Mouse (Mus musculus) embryonic facial prominence, embryonic 14.5 days (tissue): Measurements from ENCODE around the gene Cask. TPM values are rescaled to one million over a fixed set of nuclear protein-coding genes. Genes with fewer than 3 reads are reported as not detected.

Source experiments
- ATAC-seq: fragments of 200-750 bp; cut with Nextera tagmentation; 2 replicates; pipeline ENCODE4 v1.8.0; 2017; ENCODE audit warnings: low read depth, moderate number of reproducible peaks, moderate TSS enrichment
- DNase-seq: peaks from one replicate; pipeline ENCODE4 v3.0.0-alpha.2; 2015; ENCODE audit warnings: low spot score
- H3K27ac ChIP-seq: fragments of 300-500 bp; sonication (generic); replicated peaks from 2 replicates; pipeline ENCODE4 v1.5.1; 2014; ENCODE audit warnings: low read depth, mild to moderate bottlenecking, low read length, moderate library complexity
- H3K27me3 ChIP-seq: fragments of 300-500 bp; sonication (generic); replicated peaks from 2 replicates; pipeline ENCODE4 v1.6.1; 2014; ENCODE audit warnings: low read length; ENCODE audit not compliant: control insufficient read depth, insufficient read depth
- H3K36me3 ChIP-seq: fragments of 300-500 bp; sonication (generic); 2 replicates; pipeline ENCODE4 v1.6.1; 2014; ENCODE audit warnings: low read length, mixed read lengths; ENCODE audit not compliant: control insufficient read depth, insufficient read depth
- H3K4me1 ChIP-seq: fragments of 300-500 bp; sonication (generic); 2 replicates; pipeline ENCODE4 v1.6.1; 2014; ENCODE audit warnings: antibody characterized with exemption, low read length; ENCODE audit not compliant: control insufficient read depth, insufficient read depth
- H3K4me2 ChIP-seq: fragments of 300-500 bp; sonication (generic); 2 replicates; pipeline ENCODE4 v1.6.1; 2014; ENCODE audit warnings: low read depth, mild to moderate bottlenecking, low read length, moderate library complexity, mixed read lengths
- H3K4me3 ChIP-seq: fragments of 300-500 bp; sonication (generic); 2 replicates; pipeline ENCODE4 v1.5.1; 2014; ENCODE audit warnings: low read depth, mild to moderate bottlenecking, low read length
- H3K9ac ChIP-seq: fragments of 300-500 bp; sonication (generic); 2 replicates; pipeline ENCODE4 v1.6.1; 2014; ENCODE audit warnings: low read depth, mild to moderate bottlenecking, low read length, moderate library complexity, mixed read lengths
- H3K9me3 ChIP-seq: fragments of 300-500 bp; sonication (generic); 2 replicates; pipeline ENCODE4 v1.6.1; 2016; ENCODE audit warnings: low read length; ENCODE audit not compliant: control insufficient read depth
- WGBS: fragments of 180-500 bp; shearing (Covaris S2); extraction: QIAGEN DNeasy Blood & Tissue Kit; methylation state at CpG from one replicate; pipeline ENCODE4 v1.1.7; 2014; 5-methylcytosine and 5-hydroxymethylcytosine counted together
- polyA plus RNA-seq: library from polyadenylated mRNA; unstranded; fragments of >200 nt; fragmentation: Nextera tagmentation; extraction: Ambion mirVana; gene quantifications from 2 replicates; pipeline ENCODE4 v1.2.1, GENCODE M21; 2014

Gene Cask
- 19.3 and 20.1 TPM in 2 replicates for polyA plus RNA-seq

GRCm38 (mm10) chrX:13851285-13851684 is at the start of gene Cask:
Gene Cask (minus strand): TSS chrX:13851367.
- Histone ChIP-seq H3K27ac (no peak within 1 kb of the TSS), H3K36me3 (no peaks in the 10 kb centered on the region), H3K4me1 (no peaks in the 10 kb centered on the region), H3K4me2 (no peak within 1 kb of the TSS), H3K27me3 (no peaks in the 10 kb centered on the region), H3K4me3 (no peak within 1 kb of the TSS), H3K9me3 (no peaks in the 10 kb centered on the region), H3K9ac (no peak within 1 kb of the TSS)
- DNase-seq: peak; percentile 13
- no peak for ATAC-seq
- 39% methylated on average over 4 of the region's 4 CpGs for WGBS

DNA sequence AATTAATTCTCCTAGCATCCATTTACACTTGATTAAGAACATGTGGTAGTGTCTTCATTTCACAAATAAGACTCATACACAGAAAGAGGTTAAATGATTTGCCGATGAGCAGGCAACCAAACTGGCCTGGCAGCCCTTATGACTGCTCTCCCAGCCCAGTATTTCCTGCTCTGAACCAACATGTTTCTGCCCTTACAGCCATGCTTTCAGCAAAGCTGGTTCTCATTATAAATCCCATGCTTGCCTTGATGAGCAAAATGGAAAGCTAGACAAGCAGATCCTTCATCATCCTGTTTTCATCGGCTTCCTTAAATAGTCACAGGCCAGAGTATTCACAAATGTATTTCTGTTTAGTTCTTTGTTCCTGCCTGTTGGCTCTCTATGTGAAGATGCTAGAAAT is 38.8 kb upstream of the Cask start:
- WGBS: 35% methylated on average over 2 of the region's 2 CpGs
- DNase-seq: peak; percentile 55
- no peaks in the 10 kb centered on the region for H3K27me3 ChIP-seq
- no peak overlapping the region for H3K9ac ChIP-seq
- H3K4me2 ChIP-seq: no peak overlapping the region
- H3K36me3 ChIP-seq: no peaks in the 10 kb centered on the region
- ATAC-seq: no peak
- no peak overlapping the region for H3K27ac ChIP-seq
- no peak overlapping the region for H3K4me3 ChIP-seq
- no peaks in the 10 kb centered on the region for H3K4me1 ChIP-seq
- H3K9me3 ChIP-seq: no peaks in the 10 kb centered on the region

GRCm38 (mm10) chrX:13884348-13884747 is 33.2 kb upstream of the Cask start:
- no peak overlapping the region for H3K4me2 ChIP-seq
- no peak for ATAC-seq
- 79% methylated on average over 1 of the region's 1 CpGs for WGBS
- DNase-seq: no peak
- H3K27me3 ChIP-seq: no peaks in the 10 kb centered on the region
- no peaks in the 10 kb centered on the region for H3K9me3 ChIP-seq
- no peaks in the 10 kb centered on the region for H3K36me3 ChIP-seq
- H3K27ac ChIP-seq: no peak overlapping the region
- H3K4me1 ChIP-seq: no peaks in the 10 kb centered on the region
- H3K4me3 ChIP-seq: no peak overlapping the region
- H3K9ac ChIP-seq: no peak overlapping the region

DNA sequence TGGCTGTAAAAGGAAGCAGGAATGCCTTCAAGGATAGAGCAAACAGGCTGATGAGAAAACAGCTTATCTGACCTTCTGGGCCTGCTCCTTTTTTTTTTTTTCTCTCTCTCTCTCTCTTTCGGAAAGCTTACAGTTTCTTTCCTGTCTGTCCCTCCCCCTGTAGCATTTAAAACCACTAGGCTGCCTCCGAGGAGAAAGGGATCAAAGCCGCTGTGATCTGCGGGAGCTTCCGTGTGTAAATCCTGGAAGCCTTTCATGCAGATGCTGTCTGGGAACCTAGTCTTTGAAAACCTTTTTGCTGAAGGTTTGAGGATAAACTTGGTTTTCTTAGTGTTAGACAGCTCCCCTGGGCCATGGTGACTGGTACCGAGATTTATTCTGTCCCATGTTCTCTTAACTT is 30.8 kb upstream of the Cask start:
- DNase-seq (peak; percentile 2), ATAC-seq (no peak)
- no peaks in the 10 kb centered on the region for H3K27me3 ChIP-seq
- WGBS: 18% methylated on average over 6 of the region's 6 CpGs
- no peak overlapping the region for H3K27ac ChIP-seq
- no peaks in the 10 kb centered on the region for H3K4me1 ChIP-seq
- H3K4me2 ChIP-seq: 0 out of 2 replicates have a peak overlapping the region, but pooled peaks have one; percentile 7
- H3K9ac ChIP-seq: no peak overlapping the region
- H3K36me3 ChIP-seq: no peaks in the 10 kb centered on the region
- H3K9me3 ChIP-seq: no peaks in the 10 kb centered on the region
- H3K4me3 ChIP-seq: no peak overlapping the region

GRCm38 (mm10) chrX:13860145-13860544 is 9.0 kb upstream of the Cask start:
- DNase-seq (no peak), ATAC-seq (no peak)
- 81% methylated on average over 4 of the region's 4 CpGs for WGBS
- Histone ChIP-seq H3K27ac (no peak overlapping the region), H3K36me3 (no peaks in the 10 kb centered on the region), H3K4me2 (no peak overlapping the region), H3K4me3 (no peak overlapping the region), H3K27me3 (no peaks in the 10 kb centered on the region), H3K9ac (no peak overlapping the region), H3K4me1 (no peaks in the 10 kb centered on the region), H3K9me3 (no peaks in the 10 kb centered on the region)

DNA sequence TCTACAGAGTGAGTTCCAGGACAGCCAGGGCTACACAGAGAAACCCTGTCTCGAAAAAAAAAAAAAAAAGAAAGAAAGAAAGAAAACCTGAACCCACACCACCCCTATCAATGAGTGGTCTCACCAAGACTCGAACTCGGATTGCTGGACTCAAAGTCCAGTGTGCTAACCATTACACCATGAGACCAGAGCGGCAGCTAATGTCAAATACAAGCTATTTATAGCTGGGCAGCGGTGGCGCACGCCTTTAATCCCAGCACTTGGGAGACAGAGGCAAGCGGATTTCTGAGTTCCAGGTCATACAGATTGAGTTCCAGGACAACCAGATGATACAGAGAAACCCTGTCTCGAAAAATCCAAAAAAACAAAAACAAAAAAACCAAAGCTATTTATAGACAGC is 7.9 kb upstream of the Cask start:
- H3K4me3 ChIP-seq: no peak overlapping the region
- ATAC-seq: no peak
- H3K4me1 ChIP-seq: no peaks in the 10 kb centered on the region
- WGBS: 84% methylated on average over 8 of the region's 9 CpGs
- no peaks in the 10 kb centered on the region for H3K36me3 ChIP-seq
- no peak overlapping the region for H3K27ac ChIP-seq
- DNase-seq: no peak
- no peak overlapping the region for H3K4me2 ChIP-seq
- H3K27me3 ChIP-seq: no peaks in the 10 kb centered on the region
- no peak overlapping the region for H3K9ac ChIP-seq
- no peaks in the 10 kb centered on the region for H3K9me3 ChIP-seq

DNA sequence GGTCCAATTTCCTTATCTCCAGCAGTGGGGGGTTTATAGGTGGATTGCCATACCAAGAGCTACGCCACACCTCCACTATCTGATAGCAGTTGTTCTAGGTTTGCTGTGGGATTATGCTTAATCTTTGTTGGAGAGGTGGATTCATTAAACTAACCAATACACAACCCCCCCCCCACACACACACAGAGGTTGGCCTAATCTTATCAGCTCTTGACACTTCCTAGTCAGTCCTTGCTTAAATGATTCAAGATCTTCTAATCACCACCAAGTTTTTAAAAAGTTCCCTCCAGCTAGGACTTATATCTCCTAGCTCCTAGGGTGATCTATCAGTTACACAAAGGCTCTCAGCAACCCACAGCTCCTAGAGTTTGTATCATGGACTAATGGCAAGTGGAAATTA is 2.7 kb downstream of the Cask start:
- no peak overlapping the region for H3K4me2 ChIP-seq
- H3K4me3 ChIP-seq: no peak overlapping the region
- no peaks in the 10 kb centered on the region for H3K27me3 ChIP-seq
- no peak for ATAC-seq
- 100% methylated on average over 1 of the region's 1 CpGs for WGBS
- H3K9me3 ChIP-seq: no peaks in the 10 kb centered on the region
- no peak overlapping the region for H3K9ac ChIP-seq
- H3K27ac ChIP-seq: no peak overlapping the region
- DNase-seq: no peak
- H3K36me3 ChIP-seq: no peaks in the 10 kb centered on the region
- no peaks in the 10 kb centered on the region for H3K4me1 ChIP-seq

DNA sequence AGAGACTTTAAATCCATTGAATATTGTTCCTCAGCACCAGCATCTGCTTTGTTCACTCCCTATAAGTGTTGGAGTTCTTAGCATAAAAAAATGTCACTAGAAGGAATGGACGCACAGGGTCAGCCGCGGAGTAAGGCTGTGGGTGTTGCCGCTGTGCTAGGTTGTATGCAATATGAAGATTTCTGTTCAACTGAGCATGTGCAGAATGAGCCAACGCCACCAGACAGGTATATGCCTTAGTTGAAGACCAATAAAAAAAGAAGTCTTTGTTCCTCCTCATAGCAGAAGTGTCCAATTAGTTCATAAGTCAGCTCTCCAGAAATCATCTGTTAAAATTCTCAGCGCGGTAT is 3.7 kb downstream of the Cask start:
- Histone ChIP-seq H3K9me3 (no peaks in the 10 kb centered on the region), H3K9ac (peak overlapping the region; percentile 48; the same call in 1 of the 2 replicates), H3K36me3 (no peaks in the 10 kb centered on the region), H3K4me1 (no peaks in the 10 kb centered on the region), H3K27me3 (no peaks in the 10 kb centered on the region), H3K27ac (peak overlapping the region; percentile 81), H3K4me3 (peak overlapping the region; percentile 55), H3K4me2 (peak overlapping the region; percentile 58)
- WGBS: 20% methylated on average over 7 of the region's 7 CpGs
- ATAC-seq: peak; percentile 24; the same call in 1 of the 2 replicates
- DNase-seq: peak; percentile 39

- Histone ChIP-seq H3K9ac (peak overlapping the region; percentile 48), H3K4me1 (no peaks in the 10 kb centered on the region), H3K36me3 (no peaks in the 10 kb centered on the region), H3K27ac (peak overlapping the region; percentile 92), H3K4me2 (peak overlapping the region; percentile 58), H3K9me3 (no peaks in the 10 kb centered on the region), H3K4me3 (peak overlapping the region; percentile 55), H3K27me3 (no peaks in the 10 kb centered on the region)
- ATAC-seq: peak; percentile 93
- DNase-seq: peak; percentile 96
- 25% methylated on average over 33 of the region's 59 CpGs for WGBS
These were observed 4.3 kb downstream of the Cask start for GRCm38 (mm10) chrX:13846653-13847501.
